Comparison of ENCODE assay signal across 18 mouse cellular contexts in the genomic region with DNA sequence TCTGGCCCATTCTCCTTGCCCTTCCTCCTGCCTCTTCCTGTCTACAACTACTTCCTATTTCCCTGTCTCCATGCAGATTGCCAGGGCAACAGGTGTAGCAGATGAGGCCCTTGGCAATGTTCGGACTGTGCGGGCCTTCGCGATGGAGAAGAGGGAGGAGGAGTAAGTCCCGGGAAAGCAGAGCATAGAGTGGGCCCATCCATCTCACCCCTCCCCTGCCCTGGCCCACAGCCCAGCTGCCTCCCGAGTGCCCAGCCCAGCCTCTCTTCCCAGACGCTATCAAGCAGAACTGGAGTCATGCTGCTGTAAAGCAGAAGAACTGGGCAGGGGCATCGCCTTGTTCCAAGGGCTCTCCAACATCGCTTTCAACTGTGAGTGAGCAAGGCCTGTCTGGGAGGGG. TPM values are rescaled to one million over a fixed set of nuclear protein-coding genes. Genes with fewer than 3 reads are reported as not detected.
DNase-seq lines count a peak whose midpoint lies in the region; ATAC-seq and TF ChIP-seq lines count a peak whose summit lies in the region.
"Had no signal": no experiment of that assay in that cellular context is flagged by ENCODE, and none has a peak within 500 bp of the region (broad histone marks: within the 10 kb centered on the region; RNA-seq: fewer than 3 reads in every experiment).

No protein-coding gene starts in this region.

- H3K4me3 ChIP-seq in heart, embryonic 16.5 days (ENCODE audit: low read length): no peak overlapping the region
- H3K4me3 ChIP-seq in limb, embryonic 12.5 days (replicated peaks): no peak overlapping the region
- H3K4me3 ChIP-seq in limb, embryonic 10.5 days: no peak overlapping the region
- H3K4me3 ChIP-seq: embryonic facial prominence, embryonic 13.5 days; heart, embryonic 15.5 days had no signal

- no peaks in the 10 kb centered on the region for H3K27me3 ChIP-seq in heart, embryonic 16.5 days (ENCODE audit: control insufficient read depth, insufficient read depth, low read length)
- H3K27me3 ChIP-seq in limb, embryonic 12.5 days: no peaks in the 10 kb centered on the region
- no peaks in the 10 kb centered on the region for H3K27me3 ChIP-seq in limb, embryonic 10.5 days (ENCODE audit: low read depth, poor library complexity, severe bottlenecking)
- H3K27me3 ChIP-seq: embryonic facial prominence, embryonic 13.5 days; heart, embryonic 15.5 days had no signal

- WGBS in heart, embryonic 16.5 days: 56% methylated on average over 9 of the region's 9 CpGs
- 83% methylated on average over 9 of the region's 9 CpGs for WGBS in limb, embryonic 12.5 days
- WGBS in limb, embryonic 10.5 days: 86% methylated on average over 9 of the region's 9 CpGs

- H3K9ac ChIP-seq in heart, embryonic 16.5 days (ENCODE audit: low read length): no peak overlapping the region; the same call in 1 of the 2 replicates
- 0 out of 2 replicates have a peak overlapping the region, but pooled peaks have one; percentile 12 for H3K9ac ChIP-seq in limb, embryonic 12.5 days (replicated peaks)
- H3K9ac ChIP-seq: embryonic facial prominence, embryonic 13.5 days; heart, embryonic 15.5 days; liver, embryonic 14.5 days had no signal

- no peak for DNase-seq in heart, postnatal 25 days (ENCODE audit: low spot score)
- DNase-seq in limb, embryonic 10.5 days (ENCODE audit: low spot score): no peak
- DNase-seq in MN1 (ENCODE audit: low spot score): peak; percentile 67
- peak; percentile 40 for DNase-seq in brain, embryonic 14.5 days (ENCODE audit: low read depth)
- no peak for DNase-seq in layer of hippocampus, postnatal 36 days
- DNase-seq in kidney, postnatal 25 days: no peak
- DNase-seq: adrenal gland, postnatal 10 days; kidney, adult 18-20 months; kidney, postnatal 4 days; lung, postnatal 36 days; thymus, postnatal 25 days had no signal

- no peak for TF ChIP-seq CTCF in brain, embryonic 14.5 days (IDR thresholded peaks at IDR 0.05; ENCODE audit: borderline replicate concordance, extremely low read depth, insufficient read depth, insufficient read length)

- peak; percentile 76 for ATAC-seq in heart, embryonic 16.5 days (replicated peaks; ENCODE audit: extremely low read depth, insufficient read depth, low FRiP score)
- ATAC-seq in limb, embryonic 12.5 days (ENCODE audit: insufficient number of reproducible peaks, insufficient read depth, low FRiP score, low TSS enrichment, low read depth): no peak

- no peak overlapping the region for H3K4me2 ChIP-seq in heart, embryonic 16.5 days (ENCODE audit: low read depth, low read length)
- H3K4me2 ChIP-seq in limb, embryonic 12.5 days: no peak overlapping the region
- H3K4me2 ChIP-seq: embryonic facial prominence, embryonic 13.5 days; heart, embryonic 15.5 days had no signal

- intact Hi-C loops in heart, postnatal 25 days (cut with DNase I): loop anchor here (2.0 kb wide), 1 partner anchor 19 kb away; no protein-coding TSS in a partner anchor

- no peaks in the 10 kb centered on the region for H3K9me3 ChIP-seq in heart, embryonic 16.5 days (replicated peaks; ENCODE audit: control insufficient read depth, low read length)
- no peaks in the 10 kb centered on the region for H3K9me3 ChIP-seq in limb, embryonic 12.5 days
- no peaks in the 10 kb centered on the region for H3K9me3 ChIP-seq in limb, embryonic 10.5 days (replicated peaks)
- H3K9me3 ChIP-seq: embryonic facial prominence, embryonic 13.5 days; heart, embryonic 15.5 days had no signal

- no peak for TF ChIP-seq POLR2A in brain, embryonic 14.5 days (IDR thresholded peaks at IDR 0.05; ENCODE audit: borderline replicate concordance, extremely low read depth, insufficient read depth, insufficient read length, poor library complexity, severe bottlenecking)

- no peak overlapping the region for H3K27ac ChIP-seq in heart, embryonic 16.5 days (ENCODE audit: low read length)
- H3K27ac ChIP-seq in limb, embryonic 12.5 days: no peak overlapping the region
- H3K27ac ChIP-seq in limb, embryonic 10.5 days: no peak overlapping the region
- H3K27ac ChIP-seq: embryonic facial prominence, embryonic 13.5 days; heart, embryonic 15.5 days; liver, embryonic 14.5 days had no signal

- peaks cover 16% of the 10 kb centered on the region for H3K36me3 ChIP-seq in heart, embryonic 16.5 days (ENCODE audit: control insufficient read depth, insufficient read depth)
- H3K36me3 ChIP-seq in limb, embryonic 12.5 days: peaks cover 47% of the 10 kb centered on the region
- peaks cover 65% of the 10 kb centered on the region for H3K36me3 ChIP-seq in limb, embryonic 10.5 days

- H3K4me1 ChIP-seq in heart, embryonic 16.5 days (ENCODE audit: control insufficient read depth, insufficient read depth, low read length): peaks cover 5% of the 10 kb centered on the region; the same call in 1 of the 2 replicates
- no peaks in the 10 kb centered on the region; the same call in 1 of the 2 replicates for H3K4me1 ChIP-seq in limb, embryonic 12.5 days (replicated peaks)
- H3K4me1 ChIP-seq in limb, embryonic 10.5 days: peaks cover 8% of the 10 kb centered on the region; the same call in 1 of the 2 replicates
- H3K4me1 ChIP-seq: embryonic facial prominence, embryonic 13.5 days had no signal

RNA-seq across cellular contexts. Expression of a gene that starts 8.5 kb away (rescaled TPM):
- 71.1 and 77.3 TPM in 2 replicates for polyA plus RNA-seq in heart, embryonic 16.5 days (2015; fragmentation: Nextera tagmentation; extraction: Ambion mirVana)
- 10 to 100 TPM; 82.8 to 83.7 TPM for total RNA-seq in heart, postnatal 25 days (2021)
- polyA plus RNA-seq in limb, embryonic 12.5 days (2016; fragmentation: Nextera tagmentation; extraction: Ambion mirVana): 41.6 and 42.9 TPM in 2 replicates
- polyA plus RNA-seq in limb, embryonic 10.5 days (2016; fragmentation: Nextera tagmentation; extraction: Ambion mirVana): 56.6 and 56.7 TPM in 2 replicates
- polyA plus RNA-seq in brain, embryonic 14.5 days (2012; rRNA removed): 51.0 and 64.7 TPM in 2 replicates
- total RNA-seq in layer of hippocampus, postnatal 36 days (2021): 10 to 100 TPM; 51.9 to 58.7 TPM

RNA-seq across cellular contexts. Expression of a gene that starts 10.0 kb away (rescaled TPM):
- polyA plus RNA-seq in heart, embryonic 16.5 days (2015; fragmentation: Nextera tagmentation; extraction: Ambion mirVana): 2.3 and 2.6 TPM in 2 replicates
- 1 to 10 TPM in 1 of 2 experiments, under 1 TPM in 1; 0.42 to 1.2 TPM for total RNA-seq in heart, postnatal 25 days (2021)
- polyA plus RNA-seq in limb, embryonic 12.5 days (2016; fragmentation: Nextera tagmentation; extraction: Ambion mirVana): 0.46 and 0.47 TPM in 2 replicates
- 1.4 and 2.1 TPM in 2 replicates for polyA plus RNA-seq in limb, embryonic 10.5 days (2016; fragmentation: Nextera tagmentation; extraction: Ambion mirVana)
- 1.5 and 1.7 TPM in 2 replicates for polyA plus RNA-seq in brain, embryonic 14.5 days (2012; rRNA removed)
- total RNA-seq in layer of hippocampus, postnatal 36 days (2021): 1 to 10 TPM; 3.0 to 4.2 TPM
- total RNA-seq: neutrophil, adult 5-6 weeks had no signal

RNA-seq across cellular contexts. Expression of a gene that starts 11.2 kb away (rescaled TPM):
- polyA plus RNA-seq in heart, embryonic 16.5 days (2015; fragmentation: Nextera tagmentation; extraction: Ambion mirVana): 0.14 TPM in 1 of 2 replicates, not detected in the other
- under 1 TPM in 1 of 2 experiments, not detected in 1; 0.17 TPM for total RNA-seq in heart, postnatal 25 days (2021)
- 1.2 and 1.7 TPM in 2 replicates for polyA plus RNA-seq in limb, embryonic 12.5 days (2016; fragmentation: Nextera tagmentation; extraction: Ambion mirVana)
- 0.13 and 0.30 TPM in 2 replicates for polyA plus RNA-seq in limb, embryonic 10.5 days (2016; fragmentation: Nextera tagmentation; extraction: Ambion mirVana)
- polyA plus RNA-seq in brain, embryonic 14.5 days (2012; rRNA removed): 0.71 and 1.1 TPM in 2 replicates
- total RNA-seq in layer of hippocampus, postnatal 36 days (2021): under 1 TPM in 1 of 2 experiments, not detected in 1; 0.23 TPM
- total RNA-seq: granulocyte monocyte progenitor cell, adult 5-6 weeks had no signal
- polyA plus RNA-seq: heart, embryonic 15.5 days; liver, embryonic 14.5 days had no signal

RNA-seq across cellular contexts. Expression of a gene that starts 21.4 kb away (rescaled TPM):
- polyA plus RNA-seq in heart, embryonic 16.5 days (2015; fragmentation: Nextera tagmentation; extraction: Ambion mirVana): 28.5 and 30.4 TPM in 2 replicates
- total RNA-seq in heart, postnatal 25 days (2021): 10 to 100 TPM; 19.2 to 22.8 TPM
- 53.8 and 54.5 TPM in 2 replicates for polyA plus RNA-seq in limb, embryonic 12.5 days (2016; fragmentation: Nextera tagmentation; extraction: Ambion mirVana)
- polyA plus RNA-seq in limb, embryonic 10.5 days (2016; fragmentation: Nextera tagmentation; extraction: Ambion mirVana): 37.2 and 48.5 TPM in 2 replicates
- polyA plus RNA-seq in brain, embryonic 14.5 days (2012; rRNA removed): 159 and 252 TPM in 2 replicates
- total RNA-seq in layer of hippocampus, postnatal 36 days (2021): 100 to 1,000 TPM; 122 TPM

RNA-seq across cellular contexts. Expression of a gene that starts 21.7 kb away (rescaled TPM):
- polyA plus RNA-seq in heart, embryonic 16.5 days (2015; fragmentation: Nextera tagmentation; extraction: Ambion mirVana): 29.2 and 32.5 TPM in 2 replicates
- total RNA-seq in heart, postnatal 25 days (2021): 10 to 100 TPM; 29.7 to 31.3 TPM
- 47.1 and 50.2 TPM in 2 replicates for polyA plus RNA-seq in limb, embryonic 12.5 days (2016; fragmentation: Nextera tagmentation; extraction: Ambion mirVana)
- polyA plus RNA-seq in limb, embryonic 10.5 days (2016; fragmentation: Nextera tagmentation; extraction: Ambion mirVana): 33.7 and 43.9 TPM in 2 replicates
- polyA plus RNA-seq in brain, embryonic 14.5 days (2012; rRNA removed): 38.9 and 41.4 TPM in 2 replicates
- total RNA-seq in layer of hippocampus, postnatal 36 days (2021): 10 to 100 TPM; 25.6 to 33.2 TPM

Comparison
In these comparisons a context has a peak if more than half of its experiments do, and no peak if none do; other contexts are left out.
1. DNase-seq: peak in MN1 (single experiment) and brain, embryonic 14.5 days (single experiment); none in heart, postnatal 25 days (single experiment), limb, embryonic 10.5 days (single experiment), layer of hippocampus, postnatal 36 days (0 of 2) and kidney, postnatal 25 days (0 of 2).